Mouse (Mus musculus): ENCODE results near the gene Gnb5. TPM values are rescaled to one million over a fixed set of nuclear protein-coding genes. Genes with fewer than 3 reads are reported as not detected.

The Gnb5 gene
- polyA plus RNA-seq (2015; fragmentation: Nextera tagmentation; extraction: Ambion mirVana), result 1.8 and 2.4 TPM in 2 replicates

- Histone ChIP-seq H3K9ac (replicated peaks) (no peak within 1 kb of the TSS), H3K36me3 (replicated peaks; ENCODE audit: insufficient read depth, low read length) (no peaks in the 10 kb centered on the region), H3K27ac (ENCODE audit: low read depth) (no peak within 1 kb of the TSS), H3K27me3 (ENCODE audit: insufficient read depth, low read length) (no peaks in the 10 kb centered on the region), H3K4me2 (ENCODE audit: low read depth, low read length) (no peak within 1 kb of the TSS), H3K4me1 (ENCODE audit: insufficient read depth) (no peaks in the 10 kb centered on the region), H3K4me3 (ENCODE audit: low read depth, low read length) (no peak within 1 kb of the TSS), H3K9me3 (ENCODE audit: low read length) (no peaks in the 10 kb centered on the region)
- no peak for TF ChIP-seq CTCF (IDR thresholded peaks at IDR 0.05; ENCODE audit: low read depth)
- DNase-seq (no peak), ATAC-seq (no peak)
- 72% methylated on average over 11 of the region's 11 CpGs for WGBS (ENCODE audit: insufficient replicate concordance)
Observed at GRCm38 (mm10) chr9:75306126-75306898, at the start of gene Gnb5. Gene Gnb5, plus strand, starts transcription at chr9:75306288.

GRCm38 (mm10) chr9:75258792-75259191 lies 47.3 kb upstream of the Gnb5 start:
- no peaks in the 10 kb centered on the region for H3K9me3 ChIP-seq (ENCODE audit: low read length)
- H3K36me3 ChIP-seq (replicated peaks; ENCODE audit: insufficient read depth, low read length), result no peaks in the 10 kb centered on the region
- 0 out of 2 replicates have a peak, but pooled peaks cover 3% of the 10 kb centered on the region for H3K4me1 ChIP-seq (ENCODE audit: insufficient read depth)
- no peak overlapping the region for H3K27ac ChIP-seq (ENCODE audit: low read depth)
- 56% methylated on average over 4 of the region's 4 CpGs for WGBS (ENCODE audit: insufficient replicate concordance)
- no peak overlapping the region for H3K4me3 ChIP-seq (ENCODE audit: low read depth, low read length)
- TF ChIP-seq CTCF (IDR thresholded peaks at IDR 0.05; ENCODE audit: low read depth) (no peak), EP300 (IDR thresholded peaks at IDR 0.05; ENCODE audit: low read depth) (no peak)
- H3K9ac ChIP-seq (replicated peaks), result no peak overlapping the region
- no peak overlapping the region for H3K4me2 ChIP-seq (ENCODE audit: low read depth, low read length)
- ATAC-seq (no peak), DNase-seq (no peak)
- no peaks in the 10 kb centered on the region for H3K27me3 ChIP-seq (ENCODE audit: insufficient read depth, low read length)

GRCm38 (mm10) chr9:75259656-75260055 lies 46.4 kb upstream of the Gnb5 start:
- WGBS (ENCODE audit: insufficient replicate concordance), result 81% methylated on average over 4 of the region's 4 CpGs

GRCm38 (mm10) chr9:75261332-75261872 lies 44.7 kb upstream of the Gnb5 start:
- ATAC-seq (no peak), DNase-seq (no peak)
- H3K36me3 ChIP-seq (replicated peaks; ENCODE audit: insufficient read depth, low read length), result no peaks in the 10 kb centered on the region
- 35% methylated on average over 8 of the region's 8 CpGs for WGBS (ENCODE audit: insufficient replicate concordance)
- H3K9me3 ChIP-seq (ENCODE audit: low read length), result no peaks in the 10 kb centered on the region
- TF ChIP-seq CTCF (IDR thresholded peaks at IDR 0.05; ENCODE audit: low read depth), result no peak
- no peak for TF ChIP-seq EP300 (IDR thresholded peaks at IDR 0.05; ENCODE audit: low read depth)
- no peak overlapping the region for H3K27ac ChIP-seq (ENCODE audit: low read depth)
- H3K9ac ChIP-seq (replicated peaks), result no peak overlapping the region
- H3K4me1 ChIP-seq (ENCODE audit: insufficient read depth), result 0 out of 2 replicates have a peak, but pooled peaks cover 3% of the 10 kb centered on the region
- H3K27me3 ChIP-seq (ENCODE audit: insufficient read depth, low read length), result no peaks in the 10 kb centered on the region
- H3K4me2 ChIP-seq (ENCODE audit: low read depth, low read length), result no peak overlapping the region
- no peak overlapping the region for H3K4me3 ChIP-seq (ENCODE audit: low read depth, low read length)

More at GRCm38 (mm10) chr9:75259656-75260055, 46.4 kb upstream of the Gnb5 start:
- no peak overlapping the region for H3K27ac ChIP-seq (ENCODE audit: low read depth)
- no peaks in the 10 kb centered on the region for H3K27me3 ChIP-seq (ENCODE audit: insufficient read depth, low read length)
- H3K4me2 ChIP-seq (ENCODE audit: low read depth, low read length), result no peak overlapping the region
- H3K9ac ChIP-seq (replicated peaks), result no peak overlapping the region
- H3K4me3 ChIP-seq (ENCODE audit: low read depth, low read length), result no peak overlapping the region
- no peak for DNase-seq
- H3K36me3 ChIP-seq (replicated peaks; ENCODE audit: insufficient read depth, low read length), result no peaks in the 10 kb centered on the region
- H3K4me1 ChIP-seq (ENCODE audit: insufficient read depth), result 0 out of 2 replicates have a peak, but pooled peaks cover 3% of the 10 kb centered on the region
- no peaks in the 10 kb centered on the region for H3K9me3 ChIP-seq (ENCODE audit: low read length)
- peak; percentile 50 for TF ChIP-seq CTCF (IDR thresholded peaks at IDR 0.05; ENCODE audit: low read depth)
- TF ChIP-seq EP300 (IDR thresholded peaks at IDR 0.05; ENCODE audit: low read depth), result no peak
- ATAC-seq, result no peak

GRCm38 (mm10) chr9:75262235-75262826 lies 43.8 kb upstream of the Gnb5 start:
- DNase-seq, result no peak
- no peak overlapping the region for H3K4me2 ChIP-seq (ENCODE audit: low read depth, low read length)
- TF ChIP-seq CTCF (IDR thresholded peaks at IDR 0.05; ENCODE audit: low read depth) (peak; percentile 57), EP300 (IDR thresholded peaks at IDR 0.05; ENCODE audit: low read depth) (no peak)
- H3K27ac ChIP-seq (ENCODE audit: low read depth), result no peak overlapping the region
- H3K4me3 ChIP-seq (ENCODE audit: low read depth, low read length), result no peak overlapping the region
- ATAC-seq, result peak; percentile 26
- H3K4me1 ChIP-seq (ENCODE audit: insufficient read depth), result peaks cover 5% of the 10 kb centered on the region; the same call in 1 of the 2 replicates
- H3K9ac ChIP-seq (replicated peaks), result no peak overlapping the region
- no peaks in the 10 kb centered on the region for H3K9me3 ChIP-seq (ENCODE audit: low read length)
- 45% methylated on average over 8 of the region's 8 CpGs for WGBS (ENCODE audit: insufficient replicate concordance)
- H3K27me3 ChIP-seq (ENCODE audit: insufficient read depth, low read length), result no peaks in the 10 kb centered on the region
- no peaks in the 10 kb centered on the region for H3K36me3 ChIP-seq (replicated peaks; ENCODE audit: insufficient read depth, low read length)

- H3K4me2 ChIP-seq (ENCODE audit: low read depth, low read length), result no peak overlapping the region
- DNase-seq, result no peak
- WGBS (ENCODE audit: insufficient replicate concordance), result 52% methylated on average over 3 of the region's 3 CpGs
- H3K27ac ChIP-seq (ENCODE audit: low read depth), result no peak overlapping the region
- TF ChIP-seq CTCF (IDR thresholded peaks at IDR 0.05; ENCODE audit: low read depth) (no peak), EP300 (IDR thresholded peaks at IDR 0.05; ENCODE audit: low read depth) (no peak)
- H3K9ac ChIP-seq (replicated peaks), result no peak overlapping the region
- peak; percentile 56; the same call in 1 of the 2 replicates for ATAC-seq
- H3K9me3 ChIP-seq (ENCODE audit: low read length), result no peaks in the 10 kb centered on the region
- no peaks in the 10 kb centered on the region for H3K36me3 ChIP-seq (replicated peaks; ENCODE audit: insufficient read depth, low read length)
- H3K4me1 ChIP-seq (ENCODE audit: insufficient read depth), result peaks cover 5% of the 10 kb centered on the region; the same call in 1 of the 2 replicates
- no peak overlapping the region for H3K4me3 ChIP-seq (ENCODE audit: low read depth, low read length)
- H3K27me3 ChIP-seq (ENCODE audit: insufficient read depth, low read length), result no peaks in the 10 kb centered on the region
Observed at GRCm38 (mm10) chr9:75264008-75264718, 41.9 kb upstream of the Gnb5 start.
